Mouse (Mus musculus) forebrain, embryonic 16.5 days (tissue): ENCODE data around the gene Ncf1. TPM values are rescaled to one million over a fixed set of nuclear protein-coding genes. Genes with fewer than 3 reads are reported as not detected.
A peak's percentile ranks its signal among the peaks of the same experiment; 100 is the strongest.

ENCODE experiments used
- ATAC-seq: fragments of 200-750 bp; cut with Nextera tagmentation; 2 replicates; pipeline ENCODE4 v1.8.0; 2017; ENCODE audit warnings: mild to moderate bottlenecking, moderate library complexity
- H3K27ac ChIP-seq: fragments of 300-500 bp; sonication (generic); 2 replicates; pipeline ENCODE4 v1.5.1; 2014; ENCODE audit warnings: low read length, control low read depth
- H3K27me3 ChIP-seq: fragments of 300-500 bp; sonication (generic); replicated peaks from 2 replicates; pipeline ENCODE4 v1.6.1; 2014; ENCODE audit warnings: low read length; ENCODE audit not compliant: control insufficient read depth, insufficient read depth
- H3K36me3 ChIP-seq: fragments of 300-500 bp; sonication (generic); 2 replicates; pipeline ENCODE4 v1.6.1; 2014; ENCODE audit not compliant: control insufficient read depth, insufficient read depth
- H3K4me1 ChIP-seq: fragments of 300-500 bp; sonication (generic); replicated peaks from 2 replicates; pipeline ENCODE4 v1.6.1; 2014; ENCODE audit warnings: low read length; ENCODE audit not compliant: control insufficient read depth, insufficient read depth
- H3K4me2 ChIP-seq: fragments of 300-500 bp; sonication (generic); 2 replicates; pipeline ENCODE4 v1.6.1; 2014; ENCODE audit warnings: mild to moderate bottlenecking, low read length, control low read depth
- H3K4me3 ChIP-seq: fragments of 300-500 bp; sonication (generic); replicated peaks from 2 replicates; pipeline ENCODE4 v1.5.1; 2014; ENCODE audit warnings: mild to moderate bottlenecking, low read length, control low read depth
- H3K9ac ChIP-seq: fragments of 300-500 bp; sonication (generic); replicated peaks from 2 replicates; pipeline ENCODE4 v1.6.1; 2014; ENCODE audit warnings: low read depth, low read length, control low read depth
- H3K9me3 ChIP-seq: fragments of 300-500 bp; sonication (generic); 2 replicates; pipeline ENCODE4 v1.6.1; 2016; ENCODE audit warnings: low read length; ENCODE audit not compliant: control insufficient read depth
- WGBS: fragments of 180-500 bp; shearing (Covaris S2); extraction: QIAGEN DNeasy Blood & Tissue Kit; methylation state at CpG from one replicate; pipeline ENCODE4 v1.1.7; 2014; 5-methylcytosine and 5-hydroxymethylcytosine counted together
- polyA plus RNA-seq: library from polyadenylated mRNA; unstranded; fragments of >200 nt; fragmentation: Nextera tagmentation; extraction: Ambion mirVana; gene quantifications from 2 replicates; pipeline ENCODE4 v1.2.1, GENCODE M21; 2015

Ncf1 gene
- polyA plus RNA-seq, 1 experiment from 2014 or later, result 1.8 TPM

DNA sequence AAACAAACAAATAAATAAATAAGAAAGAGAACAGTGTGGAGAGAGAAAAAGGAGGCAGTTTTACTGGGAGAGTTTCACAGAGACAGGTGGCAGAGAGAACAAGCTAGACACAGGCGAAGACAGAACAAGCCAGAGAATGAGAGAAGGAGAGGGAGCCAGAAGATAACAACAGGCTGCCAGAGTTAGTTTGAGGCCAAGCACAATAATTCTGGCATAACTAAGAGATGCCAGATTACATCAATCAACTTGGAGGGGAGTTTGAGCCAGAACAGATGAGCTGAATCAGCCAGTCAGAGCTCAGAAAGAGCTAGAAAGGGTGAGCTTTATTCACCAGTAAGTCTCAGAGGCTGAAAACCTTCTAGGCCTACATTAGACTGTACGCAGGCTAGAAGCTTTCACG is 21.2 kb upstream of the Ncf1 start:
- no peak overlapping the region for H3K4me3 ChIP-seq
- no peak overlapping the region for H3K4me2 ChIP-seq
- ATAC-seq, result no peak
- H3K27me3 ChIP-seq, result no peaks in the 10 kb centered on the region
- H3K9me3 ChIP-seq, result no peaks in the 10 kb centered on the region
- H3K27ac ChIP-seq, result no peak overlapping the region
- peaks cover 72% of the 10 kb centered on the region for H3K36me3 ChIP-seq
- WGBS, result 85% methylated on average over 3 of the region's 3 CpGs
- no peaks in the 10 kb centered on the region for H3K4me1 ChIP-seq
- H3K9ac ChIP-seq, result no peak overlapping the region

DNA sequence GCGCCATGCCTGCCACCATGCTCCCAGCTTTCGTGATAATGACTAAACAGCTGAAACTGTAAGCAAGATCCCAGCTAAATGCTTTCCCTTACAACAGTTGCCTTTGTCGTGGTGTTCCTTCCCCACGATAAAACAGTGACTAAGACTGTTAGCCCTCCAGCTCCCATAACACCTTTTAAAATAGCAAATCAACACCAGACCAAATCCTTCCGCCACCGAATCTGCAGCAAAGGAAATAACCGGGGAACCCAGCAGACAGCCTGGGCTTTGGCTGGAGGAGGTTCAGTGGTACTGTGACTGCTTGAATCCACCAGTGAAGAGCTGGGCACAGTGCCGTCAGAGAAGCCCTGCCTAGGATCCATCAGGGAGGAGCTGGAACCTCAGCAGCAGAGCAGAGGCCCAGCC is 19.8 kb upstream of the Ncf1 start:
- no peaks in the 10 kb centered on the region for H3K4me1 ChIP-seq
- 83% methylated on average over 8 of the region's 8 CpGs for WGBS
- no peak overlapping the region for H3K9ac ChIP-seq
- H3K36me3 ChIP-seq, result peaks cover 73% of the 10 kb centered on the region
- H3K4me3 ChIP-seq, result no peak overlapping the region
- no peak for ATAC-seq
- no peaks in the 10 kb centered on the region for H3K27me3 ChIP-seq
- no peak overlapping the region for H3K4me2 ChIP-seq
- no peak overlapping the region for H3K27ac ChIP-seq
- H3K9me3 ChIP-seq, result no peaks in the 10 kb centered on the region

DNA sequence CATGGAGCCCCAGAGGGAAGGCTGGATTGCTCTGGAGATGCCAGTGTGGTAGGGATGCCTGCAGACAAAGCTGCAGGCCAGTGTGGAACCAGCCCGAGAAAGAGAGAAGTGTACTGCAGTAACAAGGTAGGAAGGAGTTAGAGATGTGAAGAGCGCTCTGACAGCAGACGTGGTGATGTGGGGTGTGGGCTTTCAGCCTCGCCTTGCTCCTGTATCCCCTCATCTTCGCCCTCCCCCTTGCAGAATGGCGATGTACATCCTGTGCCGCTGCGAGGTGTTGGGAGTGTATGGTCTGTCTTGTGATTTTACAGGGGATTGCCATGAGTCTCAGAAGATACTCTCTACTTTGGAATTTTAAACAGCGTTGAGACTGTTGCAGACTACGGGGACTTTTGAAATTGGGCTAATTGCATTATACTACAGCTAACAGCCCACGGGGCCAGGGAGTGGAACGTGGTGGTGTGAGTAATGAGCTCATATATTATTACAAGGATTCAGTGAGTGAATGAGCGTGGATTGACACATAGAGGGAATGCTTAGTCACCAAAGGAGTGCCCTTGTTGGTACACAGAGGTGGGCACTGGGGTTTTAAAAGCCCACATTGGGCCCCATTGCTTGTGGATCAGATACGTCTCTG is 19.3 kb upstream of the Ncf1 start:
- Histone ChIP-seq H3K4me2 (no peak overlapping the region), H3K4me3 (no peak overlapping the region), H3K9me3 (no peaks in the 10 kb centered on the region), H3K4me1 (no peaks in the 10 kb centered on the region), H3K9ac (no peak overlapping the region), H3K27me3 (no peaks in the 10 kb centered on the region), H3K27ac (no peak overlapping the region), H3K36me3 (peaks cover 78% of the 10 kb centered on the region)
- 85% methylated on average over 14 of the region's 14 CpGs for WGBS
- ATAC-seq, result no peak

DNA sequence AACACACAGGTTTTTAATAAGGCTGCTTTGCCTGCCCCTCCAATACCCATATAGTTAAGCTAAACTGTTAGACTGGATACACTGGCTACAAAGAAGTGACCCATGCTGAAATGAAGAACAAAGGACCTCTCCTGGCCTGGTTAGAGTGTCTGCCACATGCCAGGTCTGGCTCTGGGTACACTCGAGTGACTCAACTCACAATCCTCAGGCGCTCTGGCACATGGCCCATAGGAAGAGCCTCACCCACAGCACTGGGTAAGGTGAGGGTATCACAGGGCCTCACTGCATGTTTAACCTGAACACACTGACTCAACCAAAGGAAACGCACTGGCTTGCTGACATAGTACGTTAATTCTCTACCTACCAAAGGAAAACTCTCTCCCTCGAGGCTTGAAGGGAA is 16.7 kb upstream of the Ncf1 start:
- Histone ChIP-seq H3K27ac (no peak overlapping the region), H3K4me3 (no peak overlapping the region), H3K4me2 (no peak overlapping the region), H3K9me3 (no peaks in the 10 kb centered on the region), H3K27me3 (no peaks in the 10 kb centered on the region), H3K36me3 (peaks cover 74% of the 10 kb centered on the region), H3K4me1 (no peaks in the 10 kb centered on the region), H3K9ac (no peak overlapping the region)
- no peak for ATAC-seq
- 88% methylated on average over 5 of the region's 5 CpGs for WGBS

DNA sequence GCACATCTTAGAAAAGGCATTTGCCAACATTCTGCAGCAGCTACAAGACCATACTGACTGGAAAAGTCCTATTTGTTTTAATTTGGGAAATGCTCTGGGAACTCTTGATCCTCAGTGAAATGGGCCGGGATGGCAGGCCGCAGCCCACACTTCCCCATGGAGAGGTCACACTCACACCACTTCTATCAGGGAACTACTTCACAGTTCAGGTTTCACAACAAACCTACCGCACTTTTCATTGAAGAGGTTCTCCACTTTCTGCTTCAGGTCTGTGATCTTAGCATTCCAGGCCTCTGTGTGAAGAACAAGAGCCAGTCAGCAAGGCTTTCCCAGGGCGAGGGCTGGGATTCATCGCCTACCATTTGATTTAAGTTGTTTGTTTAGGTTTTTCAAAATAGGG is 15.5 kb upstream of the Ncf1 start:
- Histone ChIP-seq H3K9me3 (no peaks in the 10 kb centered on the region), H3K27me3 (no peaks in the 10 kb centered on the region), H3K4me3 (no peak overlapping the region), H3K36me3 (peaks cover 78% of the 10 kb centered on the region), H3K9ac (no peak overlapping the region), H3K27ac (no peak overlapping the region), H3K4me2 (no peak overlapping the region), H3K4me1 (no peaks in the 10 kb centered on the region)
- WGBS, result 96% methylated on average over 5 of the region's 5 CpGs
- no peak for ATAC-seq

DNA sequence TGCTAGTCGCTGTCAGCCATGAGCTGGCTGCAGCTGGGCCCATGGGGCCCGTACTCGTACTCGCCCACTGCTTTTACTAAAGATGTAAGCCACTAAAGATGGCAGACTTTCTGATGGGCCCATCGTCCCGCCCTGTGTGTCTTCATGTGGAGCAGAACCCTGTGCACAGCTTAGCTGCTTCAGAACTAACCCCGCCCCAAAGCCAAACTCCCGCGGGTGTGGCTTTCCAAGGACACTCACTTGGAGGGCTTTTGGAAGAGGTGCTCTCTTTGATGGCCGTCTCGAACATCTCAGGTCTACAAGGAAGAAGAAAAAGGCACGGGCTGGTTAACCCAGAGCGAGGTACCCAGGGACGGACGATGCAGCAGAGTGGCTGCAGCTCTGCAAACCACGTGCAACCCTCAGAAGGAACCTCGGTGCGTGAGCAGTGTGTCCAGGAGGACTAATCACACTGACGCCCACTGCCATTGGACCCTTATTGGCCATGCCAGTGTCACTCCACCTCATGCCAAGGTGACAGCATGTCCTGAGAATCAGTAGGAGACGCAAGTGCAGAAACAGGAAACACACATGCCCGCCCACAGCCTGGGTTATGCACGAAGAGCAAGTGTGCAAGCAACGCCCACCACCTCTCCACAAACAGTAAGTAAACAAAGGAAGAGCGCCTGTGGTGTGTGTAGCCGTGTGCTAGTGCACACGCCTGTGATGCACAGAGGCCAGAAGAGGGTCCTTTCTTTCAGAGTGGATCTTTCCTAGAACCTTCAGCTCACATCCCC is 14.4 kb upstream of the Ncf1 start:
- H3K4me3 ChIP-seq, result no peak overlapping the region
- H3K27me3 ChIP-seq, result no peaks in the 10 kb centered on the region
- no peak overlapping the region for H3K9ac ChIP-seq
- no peaks in the 10 kb centered on the region for H3K4me1 ChIP-seq
- no peak overlapping the region for H3K27ac ChIP-seq
- 95% methylated on average over 26 of the region's 26 CpGs for WGBS
- no peak for ATAC-seq
- H3K36me3 ChIP-seq, result peaks cover 78% of the 10 kb centered on the region
- no peaks in the 10 kb centered on the region for H3K9me3 ChIP-seq
- no peak overlapping the region for H3K4me2 ChIP-seq

DNA sequence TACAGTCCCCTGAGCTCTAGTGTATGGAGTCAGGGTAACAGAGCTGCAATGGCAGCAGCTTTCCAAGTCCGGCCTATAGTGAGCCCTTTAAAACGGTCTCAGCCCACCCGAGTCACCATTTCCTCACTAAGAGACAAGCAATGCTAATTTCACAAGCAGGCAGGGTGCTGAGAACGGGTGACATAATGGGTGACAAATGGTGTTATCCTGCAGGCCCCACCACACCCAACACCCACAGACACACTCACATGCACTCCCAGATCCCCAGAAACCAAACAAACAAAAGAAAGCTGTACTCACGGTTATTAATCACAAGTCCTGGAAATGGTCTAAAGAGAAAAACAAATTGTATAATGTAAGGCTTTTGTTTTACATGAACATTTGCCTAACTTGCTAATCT is 12.4 kb upstream of the Ncf1 start:
- H3K27me3 ChIP-seq, result no peaks in the 10 kb centered on the region
- H3K36me3 ChIP-seq, result peaks cover 81% of the 10 kb centered on the region
- ATAC-seq, result no peak
- 85% methylated on average over 5 of the region's 5 CpGs for WGBS
- no peak overlapping the region for H3K4me2 ChIP-seq
- no peak overlapping the region for H3K27ac ChIP-seq
- H3K9me3 ChIP-seq, result no peaks in the 10 kb centered on the region
- no peaks in the 10 kb centered on the region for H3K4me1 ChIP-seq
- H3K9ac ChIP-seq, result no peak overlapping the region
- H3K4me3 ChIP-seq, result no peak overlapping the region

DNA sequence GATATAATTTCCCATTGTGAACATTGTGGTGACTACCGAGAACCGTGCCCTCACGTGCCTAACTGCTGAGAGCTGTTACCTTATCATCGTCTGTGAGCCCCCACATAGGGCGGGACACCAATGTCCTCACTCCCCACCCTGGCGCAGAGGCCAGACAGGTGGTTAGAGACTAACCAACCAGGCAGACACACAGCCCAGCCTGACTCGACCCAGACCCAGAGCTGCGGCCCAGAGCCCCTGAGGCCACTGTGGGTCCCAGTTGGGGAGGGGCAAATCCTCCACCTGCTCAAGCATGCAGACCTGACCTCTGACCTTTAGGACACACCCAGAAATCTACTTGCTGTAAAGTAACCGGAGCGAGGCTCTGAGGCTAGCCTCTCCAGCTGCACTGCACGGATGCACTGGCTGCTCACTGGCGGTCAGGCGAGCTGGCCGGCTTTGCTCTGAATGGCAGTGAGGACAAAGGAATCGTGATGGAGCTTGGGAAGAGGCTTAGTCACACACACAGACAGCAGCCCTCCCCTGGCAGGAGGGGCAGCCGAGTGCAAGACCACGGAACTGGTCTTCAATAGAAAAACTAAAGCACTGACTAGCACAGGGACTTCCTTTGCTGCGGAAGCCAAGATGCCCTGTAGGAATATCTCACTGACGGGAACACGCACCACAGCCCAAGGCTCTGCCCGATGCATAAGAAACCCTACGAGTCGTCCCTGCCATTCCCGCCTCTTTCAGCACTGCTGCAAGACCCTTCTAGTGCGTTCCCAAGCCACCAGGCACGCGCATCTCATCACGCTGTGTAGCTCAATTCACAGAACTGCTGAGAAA is 8.7 kb upstream of the Ncf1 start:
- Histone ChIP-seq H3K36me3 (peaks cover 58% of the 10 kb centered on the region), H3K9ac (0 out of 2 replicates have a peak overlapping the region, but pooled peaks have one; percentile 19), H3K27me3 (no peaks in the 10 kb centered on the region), H3K27ac (peak overlapping the region; percentile 5; the same call in 1 of the 2 replicates), H3K4me1 (peaks cover 12% of the 10 kb centered on the region), H3K4me3 (no peak overlapping the region), H3K9me3 (no peaks in the 10 kb centered on the region), H3K4me2 (no peak overlapping the region)
- 33% methylated on average over 28 of the region's 28 CpGs for WGBS
- ATAC-seq, result peak; percentile 66

DNA sequence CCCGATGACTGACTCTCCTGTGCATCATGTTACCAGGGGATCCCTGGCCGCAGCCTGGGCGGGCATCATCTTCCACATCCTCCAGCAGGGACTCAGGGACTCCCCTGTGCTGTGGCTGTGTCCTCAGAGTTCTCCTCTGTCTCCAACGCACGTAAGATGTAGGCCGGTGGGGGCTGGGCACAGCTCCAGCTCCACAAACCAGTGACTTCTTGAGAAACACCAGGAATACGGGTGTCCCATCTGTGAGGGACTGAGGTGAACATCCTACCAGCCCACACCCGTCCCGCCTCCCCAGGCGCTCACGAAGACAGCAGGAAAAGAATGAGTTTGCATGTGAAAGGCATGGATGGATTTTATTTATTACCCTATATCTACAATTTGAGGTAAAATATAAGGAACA is 8.1 kb upstream of the Ncf1 start:
- H3K36me3 ChIP-seq, result peaks cover 56% of the 10 kb centered on the region
- H3K4me2 ChIP-seq, result no peak overlapping the region
- H3K27me3 ChIP-seq, result no peaks in the 10 kb centered on the region
- H3K4me3 ChIP-seq, result no peak overlapping the region
- 88% methylated on average over 11 of the region's 11 CpGs for WGBS
- H3K9me3 ChIP-seq, result no peaks in the 10 kb centered on the region
- peaks cover 12% of the 10 kb centered on the region for H3K4me1 ChIP-seq
- no peak for ATAC-seq
- H3K27ac ChIP-seq, result no peak overlapping the region
- H3K9ac ChIP-seq, result no peak overlapping the region
